Mouse (Mus musculus) kidney, adult 18-20 months (tissue): ENCODE results near the gene Lhx1.

ENCODE experiments used
- DNase-seq: peaks from one replicate; pipeline ENCODE4 v3.0.0; 2021

The Lhx1 gene

GRCm38 (mm10) chr11:84476641-84477040, 48.7 kb downstream of the Lhx1 start:
- no peak for DNase-seq

- no peak for DNase-seq
These were observed 49.3 kb downstream of the Lhx1 start for GRCm38 (mm10) chr11:84475991-84476390.

- DNase-seq, result no peak
These were observed 52.2 kb downstream of the Lhx1 start for GRCm38 (mm10) chr11:84473093-84473667.
